Mouse (Mus musculus) layer of hippocampus, postnatal 10 days (tissue): Measurements from ENCODE around the gene Gm3448. TPM values are rescaled to one million over a fixed set of nuclear protein-coding genes. Genes with fewer than 3 reads are reported as not detected.

Experiments
- DNase-seq, 2 experiments: peaks; one replicate each; pipeline ENCODE4 v3.0.0; 2021; ENCODE audit warnings: low spot score in 2 of 2
- total RNA-seq, 2 experiments: library from RNA; stranded (reverse); gene quantifications; 2 replicates each; pipeline ENCODE4 v1.2.3; 2021

Gm3448 gene
- total RNA-seq, 2 experiments from 2014 or later, result 6.0 to 7.5 TPM

DNA sequence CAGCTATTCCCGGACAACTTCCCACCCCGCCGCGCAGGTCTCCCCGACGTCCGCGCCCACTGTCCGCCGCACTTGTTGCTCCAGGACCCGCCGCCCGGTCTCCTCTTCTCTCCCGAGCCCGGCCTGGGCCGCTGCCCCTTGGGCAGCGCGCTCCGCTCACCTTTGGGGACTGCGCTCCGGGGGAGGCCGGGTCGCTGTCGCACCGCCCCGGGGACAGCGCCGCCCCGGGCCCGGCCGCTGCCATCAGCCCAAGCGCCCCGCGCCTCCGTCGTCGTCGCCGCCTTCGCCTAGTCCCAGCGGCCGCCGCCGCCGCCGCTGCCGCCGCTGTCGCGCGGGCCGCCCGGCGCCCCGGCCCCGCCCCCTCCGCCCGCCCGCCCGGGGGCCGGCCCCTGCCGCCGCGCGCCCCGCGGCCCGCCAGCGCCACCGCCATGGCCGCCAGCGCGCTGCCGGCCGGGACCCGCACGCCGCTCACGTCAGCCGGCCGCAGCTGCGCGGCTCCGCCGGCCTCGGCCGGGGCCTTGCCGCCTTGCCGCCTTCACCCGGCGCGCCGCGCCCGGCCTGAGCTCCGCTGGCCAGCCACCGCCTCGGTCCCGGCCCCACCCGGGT lies 80.3 kb downstream of the Gm3448 start, which contains the start of gene Phf10:
Gene Phf10, minus strand, starts transcription at position 323 of the 606 bp plus-strand sequence.
- DNase-seq, result peak; percentile 41 to 49

DNA sequence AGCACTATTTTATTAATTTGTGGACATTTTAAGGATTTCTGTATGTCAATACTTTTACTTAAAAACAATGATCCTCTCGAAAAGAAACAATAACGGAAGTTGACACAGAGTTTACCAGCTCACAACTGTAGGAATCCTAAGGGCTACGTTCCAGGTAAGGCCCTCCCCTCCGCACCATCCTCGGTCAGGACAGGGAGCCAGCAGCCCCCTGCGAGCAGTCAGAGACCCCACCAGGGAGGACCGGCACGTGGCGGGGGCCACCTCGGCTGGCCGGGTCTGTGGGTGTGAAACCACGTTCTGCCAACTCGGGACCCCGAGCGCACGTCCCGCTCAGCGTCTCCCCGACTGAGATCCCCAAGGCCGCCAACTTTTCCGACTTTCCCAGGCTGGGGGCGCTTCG lies 80.8 kb downstream of the Gm3448 start:
- peak; percentile 15 to 28 for DNase-seq

DNA sequence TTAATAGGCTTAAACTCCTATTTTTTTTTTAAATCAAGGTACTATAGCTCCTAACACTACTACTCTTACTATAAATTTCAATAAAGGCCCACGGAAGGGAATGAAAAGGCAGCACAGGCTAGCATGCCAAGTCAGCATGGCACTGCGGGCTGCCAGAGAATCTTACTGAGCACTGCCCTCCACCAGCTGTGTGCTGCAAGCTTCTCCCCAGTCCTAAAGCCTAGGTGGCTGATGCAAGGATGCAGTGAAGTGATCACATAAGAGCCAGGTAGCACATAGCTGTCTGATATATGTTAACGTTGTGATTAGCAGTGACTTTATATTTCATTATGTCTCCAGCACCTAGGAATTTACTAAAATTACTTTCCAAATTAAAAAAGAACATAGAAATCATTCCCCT lies 81.4 kb downstream of the Gm3448 start:
- no peak for DNase-seq

DNA sequence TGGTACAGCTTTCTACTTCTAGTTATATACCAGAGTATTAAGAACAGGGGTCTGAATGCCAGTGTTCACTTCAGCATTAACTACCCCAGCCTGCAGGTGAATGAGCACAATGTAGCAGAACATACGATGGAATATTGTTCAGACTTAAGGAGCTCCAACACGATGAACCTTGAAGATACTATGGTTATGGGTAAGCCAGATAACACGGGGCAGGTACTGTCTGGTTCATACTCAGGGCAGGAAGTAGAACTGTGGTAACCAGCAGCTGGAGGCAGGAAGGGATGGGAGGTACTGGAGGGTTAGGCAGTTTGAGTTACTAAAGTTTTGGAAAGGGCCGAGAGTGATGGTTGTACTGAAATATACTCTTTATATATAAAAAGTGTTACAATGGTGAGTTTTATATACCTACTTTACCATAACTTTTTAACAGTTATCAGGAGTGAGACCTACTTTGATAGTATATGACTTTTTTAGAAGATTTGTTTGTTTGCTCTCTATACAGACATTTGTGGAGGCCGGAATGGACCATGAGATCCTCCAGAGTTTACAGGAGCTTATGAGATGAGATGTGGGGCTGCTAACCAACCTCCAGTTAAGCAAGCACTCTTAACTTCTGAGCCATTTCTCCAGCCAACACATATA lies 82.5 kb downstream of the Gm3448 start:
- DNase-seq, result no peak

- no peak for DNase-seq
Observed at GRCm38 (mm10) chr17:14953452-14953851, 87.9 kb downstream of the Gm3448 start.

DNA sequence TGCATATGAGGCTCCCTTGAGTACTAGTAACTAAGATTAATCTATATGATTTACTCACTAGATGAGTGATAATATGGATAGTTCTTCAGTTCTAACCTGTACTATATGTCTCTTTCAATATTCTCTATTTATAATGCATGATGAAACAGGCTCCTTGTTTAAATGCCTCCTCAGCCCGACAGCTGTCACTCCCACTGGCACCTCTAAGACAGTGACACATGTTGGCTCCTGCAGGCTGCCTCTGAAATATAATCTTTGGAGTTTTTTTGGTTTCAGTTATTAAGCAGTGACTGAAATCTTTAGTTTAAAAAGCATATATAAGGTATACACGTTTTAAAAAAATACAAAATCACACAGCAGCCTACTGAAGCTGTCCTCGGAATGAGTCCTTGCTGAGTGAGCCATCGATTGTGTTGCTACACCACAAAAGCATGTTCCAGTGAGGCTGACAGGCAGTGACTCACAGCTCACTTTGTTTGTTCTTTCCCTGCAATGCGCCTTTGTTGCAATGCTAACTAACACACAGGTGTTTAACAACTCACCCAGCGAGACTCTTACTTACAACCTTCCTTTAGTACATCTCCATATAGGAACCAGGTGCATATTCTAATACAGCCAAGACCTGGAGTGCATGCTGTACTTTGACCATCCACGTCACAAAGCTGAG lies 92.0 kb downstream of the Gm3448 start:
- DNase-seq, result no peak

Other genes starting within 250 kb of the Gm3448 start
- gene Wdr27, start 98.4 kb downstream of the Gm3448 start, total RNA-seq, result 1 to 10 TPM; 5.9 to 6.1 TPM
- 10 to 100 TPM; 19.7 to 21.6 TPM for gene 1600012H06Rik, start 98.4 kb downstream of the Gm3448 start, total RNA-seq
- 10 to 100 TPM; 66.8 to 70.0 TPM for gene Phf10, start 80.3 kb downstream of the Gm3448 start, total RNA-seq
- gene 9030025P20Rik, start 63.1 kb downstream of the Gm3448 start, total RNA-seq, result 1 to 10 TPM; 6.1 to 7.7 TPM
- not detected for gene Gm3417, start 62.7 kb downstream of the Gm3448 start, total RNA-seq
- 1 to 10 TPM; 5.0 to 5.2 TPM for gene Gm3435, start 31.4 kb downstream of the Gm3448 start, total RNA-seq
- gene Ermard, start 329 bp downstream of the Gm3448 start, total RNA-seq, result 10 to 100 TPM; 46.4 to 56.9 TPM
- 1 to 10 TPM; 2.0 to 2.6 TPM for gene Tcte3, start within 50 bp of the Gm3448 start, total RNA-seq